Mouse (Mus musculus) left cerebral cortex, adult 11 months (tissue): ENCODE data around the gene Naa40.
A peak's percentile ranks its signal among the peaks of the same experiment; 100 is the strongest.

ENCODE experiments used
- DNase-seq: peaks from one replicate; pipeline ENCODE4 v3.0.0; 2022; ENCODE audit warnings: low spot score

Gene Naa40

DNA sequence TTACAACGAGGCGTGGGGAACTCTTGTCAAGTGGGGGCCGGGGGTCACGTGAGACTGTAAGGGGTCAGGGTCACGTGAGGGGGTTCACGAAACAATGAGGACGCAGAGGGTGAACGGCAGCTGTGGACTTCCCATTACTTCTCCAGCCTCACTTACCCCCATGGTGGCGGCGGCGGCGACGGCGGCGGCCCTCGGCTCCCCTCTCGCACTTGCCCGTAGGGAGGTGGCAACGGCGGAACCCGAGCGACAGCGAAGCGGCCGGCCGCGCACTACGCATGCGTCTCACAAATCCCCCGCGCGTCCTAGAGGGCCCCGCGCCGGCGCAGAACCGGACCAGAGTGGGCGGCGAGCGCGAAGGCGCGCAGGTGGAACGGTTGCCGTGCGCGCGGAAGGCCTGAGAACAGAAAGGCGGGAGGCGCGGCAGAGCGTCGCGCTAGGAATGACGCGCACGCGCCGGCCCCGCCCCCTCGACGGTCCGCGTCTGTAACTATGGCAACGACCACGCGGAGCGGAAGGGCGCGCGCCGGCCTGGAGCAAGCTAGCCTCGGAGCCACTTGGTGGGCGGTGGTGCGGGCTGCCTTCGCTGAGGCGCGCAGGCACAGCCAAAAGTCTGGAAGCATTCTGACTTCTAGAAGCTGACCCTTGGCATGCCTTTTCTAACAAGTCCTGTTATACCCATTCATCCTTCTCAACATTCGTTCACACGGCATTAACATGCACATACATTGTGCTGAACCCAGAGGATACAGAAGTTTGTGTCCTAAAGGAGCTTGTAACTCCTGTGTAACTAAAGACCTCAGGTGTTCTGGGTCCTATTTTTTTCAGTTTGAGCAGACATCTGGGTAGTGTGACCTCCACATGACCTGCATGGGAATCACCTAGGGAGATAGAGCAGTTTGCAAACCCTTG, at the start of gene Naa40:
Gene Naa40 (minus strand): TSS at position 402 of the 909 bp plus-strand sequence.
- DNase-seq: peak; percentile 87

DNA sequence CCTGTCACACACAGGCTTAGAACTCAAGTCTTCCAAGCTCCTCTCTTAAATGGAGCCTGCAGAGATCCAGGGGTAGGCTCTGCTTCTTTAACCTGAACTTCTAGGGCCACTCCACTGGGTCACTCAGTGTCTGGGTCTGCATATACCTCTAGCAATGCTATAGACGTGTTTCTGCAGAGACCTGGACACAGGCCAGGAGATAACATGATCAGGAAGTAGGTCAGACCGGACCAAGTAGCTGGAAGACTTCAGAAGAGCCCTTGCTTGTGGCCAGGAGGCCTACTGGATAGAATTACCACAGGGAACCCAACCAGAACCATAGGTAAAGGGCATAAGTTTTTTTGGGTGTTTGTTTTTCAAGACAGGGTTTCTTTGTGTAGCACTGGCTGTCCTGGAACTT, 48.8 kb upstream of the Naa40 start:
- no peak for DNase-seq

DNA sequence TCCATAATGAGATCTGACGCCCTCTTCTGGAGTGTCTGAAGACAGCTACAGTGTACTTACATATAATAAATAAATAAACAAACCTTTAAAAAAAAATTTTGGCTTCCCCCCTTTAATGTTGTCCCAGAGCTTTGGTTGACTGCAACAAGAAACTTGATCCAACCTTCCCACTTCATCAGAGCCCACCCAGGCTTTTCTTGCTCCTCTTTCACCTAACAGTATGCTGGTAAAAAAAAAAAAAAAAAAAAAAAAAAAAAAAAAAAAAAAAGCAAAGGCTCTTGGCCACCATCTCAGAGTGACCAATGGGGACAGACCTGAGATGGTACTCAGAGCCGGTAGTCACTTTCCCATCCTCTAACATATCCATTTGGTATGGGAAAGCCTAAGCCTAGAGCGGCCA, 47.3 kb upstream of the Naa40 start:
- no peak for DNase-seq

- DNase-seq: no peak
Measured at GRCm38 (mm10) chr19:7286563-7287315, 45.8 kb upstream of the Naa40 start.

DNA sequence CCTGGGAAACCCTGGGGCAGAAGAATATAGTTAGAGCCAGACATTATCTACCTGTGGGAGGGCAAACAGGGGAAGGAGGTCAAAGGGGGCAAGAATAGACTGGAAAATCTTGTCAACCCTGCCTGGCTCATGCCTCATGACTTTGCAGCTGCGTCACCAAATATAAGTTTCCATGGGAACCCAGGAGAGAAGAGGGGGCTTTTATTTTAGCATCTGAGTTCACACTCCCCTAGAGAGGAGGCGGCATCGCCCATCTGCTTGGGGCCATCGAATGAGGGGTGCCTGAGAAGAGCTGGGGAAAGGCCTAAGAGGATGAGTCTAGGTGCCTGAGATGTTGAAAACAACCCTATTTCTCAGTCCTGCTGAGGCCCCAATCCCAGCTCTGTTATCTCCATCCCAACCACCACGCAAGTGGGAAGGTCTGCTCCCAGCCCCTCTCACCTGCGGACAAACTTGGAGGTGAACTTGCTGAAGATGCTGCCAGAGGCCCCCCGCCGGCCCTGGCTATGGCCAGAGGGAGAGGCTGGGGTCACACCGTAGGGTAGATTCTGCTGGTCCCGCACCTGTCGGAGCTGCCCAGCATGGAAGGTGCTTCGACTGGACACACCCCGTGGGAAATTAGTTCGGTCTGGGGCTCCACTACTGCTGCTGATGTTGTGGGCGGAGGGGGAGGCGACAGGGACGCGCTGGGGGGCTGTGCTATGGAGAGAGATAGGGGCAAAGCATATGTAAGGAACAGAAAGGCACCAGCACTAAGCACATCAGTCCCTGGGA, 39.8 kb upstream of the Naa40 start:
- DNase-seq: peak; percentile 67

GRCm38 (mm10) chr19:7279114-7279513, 38.1 kb upstream of the Naa40 start:
- DNase-seq: no peak

DNA sequence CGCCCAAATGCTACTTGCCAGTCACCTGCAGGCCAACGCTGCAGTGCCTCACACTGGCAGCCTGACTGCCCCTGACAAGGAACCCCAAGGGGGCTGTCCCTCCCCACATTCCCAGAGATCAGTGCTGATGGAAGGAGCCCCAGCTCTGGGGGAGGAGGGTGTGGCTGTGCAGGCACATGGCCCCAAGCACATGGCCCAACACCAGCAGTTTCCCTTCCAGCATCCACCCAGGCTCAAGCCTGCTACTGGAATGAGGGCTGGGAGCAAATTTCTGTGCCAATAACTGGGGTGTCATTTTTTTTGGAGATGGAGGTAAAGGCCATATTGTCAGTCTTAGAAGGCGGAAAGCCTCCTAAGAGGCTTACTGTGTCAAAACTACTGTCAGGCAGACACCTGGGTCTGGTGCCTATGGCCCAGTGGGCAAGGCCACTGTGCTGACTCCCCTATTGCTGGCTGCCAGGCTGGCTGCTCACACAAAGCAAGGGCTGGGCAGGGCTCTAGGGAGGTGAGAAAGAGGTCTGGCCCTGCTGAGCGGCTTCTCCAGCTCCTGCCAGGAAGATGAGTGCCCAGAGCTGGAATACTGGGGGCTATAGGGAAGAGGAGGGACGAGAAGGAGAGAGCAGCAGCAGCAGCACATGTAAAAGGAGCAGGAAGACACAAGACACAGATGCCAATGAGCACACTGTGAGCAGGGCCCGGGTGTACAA, 37.4 kb upstream of the Naa40 start:
- no peak for DNase-seq

GRCm38 (mm10) chr19:7276796-7277195, 35.8 kb upstream of the Naa40 start:
- no peak for DNase-seq

- DNase-seq: no peak
Measured at GRCm38 (mm10) chr19:7276053-7276659, 35.2 kb upstream of the Naa40 start.

- DNase-seq: no peak
Measured at GRCm38 (mm10) chr19:7275131-7275789, 34.3 kb upstream of the Naa40 start.

DNA sequence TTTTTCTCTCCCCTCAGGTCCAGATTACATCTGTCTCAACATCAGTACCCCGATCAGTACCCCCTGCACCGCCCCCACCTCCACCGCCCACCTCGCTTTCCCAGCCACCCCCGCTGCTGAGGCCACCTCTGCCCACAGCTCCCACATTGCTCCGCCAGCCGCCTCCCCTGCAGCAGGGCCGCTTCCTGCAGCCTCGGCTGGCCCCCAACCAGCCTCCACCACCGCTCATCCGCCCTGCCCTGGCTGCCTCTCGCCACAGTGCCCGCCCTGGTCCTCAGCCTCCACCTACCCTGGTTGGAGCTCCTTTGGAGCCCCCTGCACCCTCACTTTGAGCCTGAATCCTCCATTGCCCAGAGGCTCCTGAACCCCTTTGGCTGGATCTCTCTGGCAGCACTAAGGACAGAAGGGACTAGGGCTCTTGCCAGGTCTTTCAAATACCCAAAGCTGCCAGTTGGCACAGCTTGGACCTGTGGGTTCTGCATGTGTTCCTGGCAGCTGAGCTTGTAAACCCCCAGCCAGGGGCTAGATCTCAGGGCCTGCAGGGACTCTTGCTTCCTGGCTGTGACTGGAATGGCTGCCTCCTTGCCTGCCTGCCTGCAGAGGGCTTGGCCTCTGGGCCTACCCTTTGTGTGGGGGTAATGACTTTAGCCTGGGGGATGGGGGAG, 33.5 kb upstream of the Naa40 start:
- DNase-seq: no peak

DNA sequence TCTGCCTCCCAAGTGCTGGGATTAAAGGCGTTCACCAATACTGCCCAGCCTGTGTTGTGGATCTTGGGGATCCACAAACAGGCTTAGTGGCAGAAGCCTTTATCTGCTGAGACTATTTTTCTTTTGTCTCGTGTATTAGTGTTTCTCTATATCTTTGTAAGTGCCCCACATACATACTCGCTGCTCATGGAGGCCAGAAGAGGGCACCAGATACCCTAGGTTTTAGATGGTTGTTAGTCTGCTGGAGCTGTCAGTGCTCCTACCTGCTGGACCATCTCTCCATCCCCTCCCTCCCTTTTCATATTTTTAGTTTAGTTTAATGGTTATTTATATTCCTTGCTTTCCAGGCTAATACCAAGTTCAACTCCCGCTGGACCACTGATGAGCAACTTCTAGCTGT, 32.5 kb upstream of the Naa40 start:
- no peak for DNase-seq

DNA sequence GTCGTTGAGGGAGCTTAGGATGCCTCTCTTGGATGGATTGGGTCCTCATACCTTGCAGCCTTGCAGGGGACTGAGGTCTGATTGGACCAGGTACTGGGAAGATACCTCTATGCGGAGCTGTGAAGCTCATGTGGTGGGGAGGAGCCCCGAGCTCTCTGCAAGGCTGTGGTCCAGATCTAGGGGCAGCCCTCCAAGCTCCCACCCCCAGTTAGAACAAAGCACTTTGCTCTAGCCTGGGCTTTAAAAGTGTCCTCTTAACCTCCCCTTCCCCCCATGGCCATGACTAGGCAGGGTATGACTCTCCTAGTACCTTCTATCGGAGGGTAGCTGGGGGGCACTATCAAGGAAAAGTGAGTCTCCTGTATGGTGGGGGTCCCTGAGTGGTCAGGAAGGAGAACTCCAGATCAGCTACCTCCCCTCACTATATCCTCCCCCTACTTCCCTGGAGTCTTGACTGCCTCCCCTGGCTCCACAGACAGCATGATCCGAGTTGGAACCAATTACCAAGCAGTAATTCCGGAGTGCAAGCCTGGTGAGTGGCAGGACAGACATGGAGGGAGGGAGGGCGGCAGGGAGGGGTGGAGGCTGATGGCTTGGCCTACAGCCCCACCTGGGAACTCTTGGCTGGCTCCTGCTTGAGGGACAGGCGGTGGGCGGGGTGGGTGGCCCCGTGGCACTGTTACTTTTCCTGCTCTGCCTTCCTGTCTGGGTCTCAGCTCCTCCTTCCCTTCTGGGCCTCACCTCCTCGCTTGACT, 28.5 kb upstream of the Naa40 start:
- no peak for DNase-seq

GRCm38 (mm10) chr19:7268722-7269090, 27.7 kb upstream of the Naa40 start:
- DNase-seq: no peak

DNA sequence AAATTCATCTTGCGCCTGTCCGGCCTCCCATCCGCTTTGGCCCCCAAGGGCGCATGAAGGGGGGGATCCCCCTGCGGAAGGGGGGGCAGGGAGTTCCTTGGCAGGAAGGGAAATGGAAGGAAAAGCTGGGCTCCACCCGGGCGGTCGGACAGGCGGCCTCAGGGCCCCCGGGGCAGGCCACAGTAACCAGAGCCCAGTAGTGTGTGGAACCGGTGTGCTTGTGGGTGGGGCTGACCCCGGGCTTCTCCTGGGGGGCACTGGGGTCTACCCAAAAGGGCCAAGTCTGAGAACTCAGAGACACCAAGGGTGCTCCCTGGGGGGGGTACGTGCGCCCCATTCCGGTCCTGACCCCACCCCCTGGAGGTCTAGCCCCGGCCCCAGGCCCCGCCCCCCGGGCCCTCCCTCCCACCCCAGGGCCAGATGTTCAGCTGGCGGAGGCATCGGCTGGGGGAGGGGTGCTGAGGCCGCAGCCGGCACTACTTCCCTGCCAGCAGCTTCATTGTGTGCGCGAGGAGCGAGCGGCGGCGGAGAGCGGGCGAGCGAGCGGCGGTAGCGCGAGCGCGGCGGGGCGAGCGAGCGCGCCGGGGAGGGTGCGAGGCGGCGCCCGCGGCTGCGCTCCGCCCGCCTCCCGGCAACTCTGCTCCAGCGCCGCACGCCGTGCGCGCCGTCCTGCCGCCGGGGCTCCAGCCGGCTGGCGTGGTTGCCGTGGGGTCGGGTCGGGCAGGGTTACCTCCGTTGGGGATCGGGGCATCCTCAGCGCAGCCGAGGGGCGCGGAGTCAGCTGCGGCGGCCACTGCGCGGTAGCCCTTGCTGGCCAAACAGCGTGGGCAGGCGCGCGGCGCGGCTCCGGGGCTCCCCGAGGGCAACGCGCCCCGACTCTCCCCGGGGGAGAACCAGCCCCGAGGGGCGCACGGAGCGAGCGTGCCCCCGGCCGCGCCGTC, 27.1 kb upstream of the Naa40 start:
- DNase-seq: no peak

DNA sequence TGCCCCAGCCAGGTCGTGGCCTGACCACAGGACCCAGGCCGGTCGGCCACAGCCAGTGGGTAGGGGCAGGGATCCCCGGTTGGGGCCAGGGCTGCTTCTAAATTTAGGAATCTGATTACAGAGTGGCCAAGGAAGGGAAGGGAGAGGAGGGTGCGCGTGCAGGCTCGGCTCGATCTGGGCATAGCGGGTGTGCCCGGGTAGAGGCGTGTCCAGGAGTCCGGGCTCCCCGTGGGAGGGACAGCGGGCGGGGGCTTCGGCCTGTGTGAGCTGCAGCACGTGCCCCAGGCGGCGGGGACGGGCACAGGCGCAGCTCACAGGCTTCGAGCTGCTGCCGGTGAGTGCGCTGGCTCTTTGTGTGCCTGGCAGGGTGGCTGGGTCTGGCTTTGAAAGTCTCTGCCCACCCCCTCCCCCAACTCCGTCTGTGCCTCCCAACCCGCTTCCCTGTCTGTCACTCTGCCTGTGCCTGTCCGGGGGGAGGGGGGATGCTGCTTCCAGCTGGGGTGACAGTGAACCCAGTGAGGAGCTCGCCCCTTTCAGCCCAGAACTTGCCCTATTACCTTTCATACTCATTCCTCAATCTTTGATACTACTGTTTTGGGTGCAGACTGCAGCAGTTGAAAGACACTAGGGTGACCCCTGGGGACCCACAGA, 26.2 kb upstream of the Naa40 start, which contains the start of gene Rcor2:
Gene Rcor2 (plus strand): TSS at position 235 of the 651 bp plus-strand sequence.
- DNase-seq: no peak

DNA sequence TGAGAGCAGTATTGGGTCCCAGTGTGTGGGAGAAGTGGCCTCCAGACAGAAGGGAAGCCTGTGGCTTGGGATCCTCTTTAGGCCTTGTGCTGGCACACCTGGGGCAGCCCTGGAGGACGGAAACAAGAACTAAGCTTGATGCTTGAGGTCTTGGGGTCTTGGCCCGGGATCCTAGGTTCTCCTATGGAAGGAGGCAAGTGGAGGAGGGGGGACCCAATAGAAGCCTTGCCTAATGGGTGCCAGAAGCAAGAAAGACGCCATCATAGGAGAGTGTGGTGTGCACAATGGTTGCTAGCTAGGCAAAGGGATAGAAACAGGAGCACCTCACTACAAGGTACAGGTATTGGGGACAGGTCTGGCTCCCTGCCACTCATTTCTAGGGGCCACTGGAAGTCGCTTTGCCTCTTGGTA, 25.4 kb upstream of the Naa40 start:
- DNase-seq: no peak
